Mouse (Mus musculus): ENCODE results near the gene Rnf187. TPM values are rescaled to one million over a fixed set of nuclear protein-coding genes. Genes with fewer than 3 reads are reported as not detected.

Gene Rnf187
- 403 and 431 TPM in 2 replicates for polyA plus RNA-seq (2016; fragmentation: Nextera tagmentation; extraction: Ambion mirVana)

GRCm38 (mm10) chr11:58938322-58939087 lies at the start of gene Rnf187:
Rnf187 (minus strand) TSS chr11:58938916.
- peak within 1 kb of the TSS; percentile 84 for H3K4me2 ChIP-seq
- H3K9me3 ChIP-seq, result no peaks in the 10 kb centered on the region
- peaks cover 30% of the 10 kb centered on the region for H3K36me3 ChIP-seq (replicated peaks)
- H3K9ac ChIP-seq, result peak within 1 kb of the TSS; percentile 99
- peak within 1 kb of the TSS; percentile 97 for H3K27ac ChIP-seq
- WGBS, result under 1% methylated on average over 94 of the region's 95 CpGs
- ATAC-seq (ENCODE audit: low FRiP score), result peak; percentile 99
- peaks cover 4% of the 10 kb centered on the region; the same call in 1 of the 2 replicates for H3K27me3 ChIP-seq
- H3K4me3 ChIP-seq (replicated peaks), result peak within 1 kb of the TSS; percentile 98
- peaks cover 29% of the 10 kb centered on the region for H3K4me1 ChIP-seq

GRCm38 (mm10) chr11:58985299-58985917 lies 46.7 kb upstream of the Rnf187 start:
- peaks cover 8% of the 10 kb centered on the region for H3K4me1 ChIP-seq
- no peak for ATAC-seq (ENCODE audit: low FRiP score)
- H3K9me3 ChIP-seq, result no peaks in the 10 kb centered on the region
- H3K9ac ChIP-seq, result no peak overlapping the region
- peaks cover 84% of the 10 kb centered on the region for H3K36me3 ChIP-seq (replicated peaks)
- WGBS, result 91% methylated on average over 3 of the region's 3 CpGs
- H3K4me2 ChIP-seq, result no peak overlapping the region
- H3K4me3 ChIP-seq (replicated peaks), result no peak overlapping the region
- no peaks in the 10 kb centered on the region for H3K27me3 ChIP-seq
- H3K27ac ChIP-seq, result no peak overlapping the region

GRCm38 (mm10) chr11:58984657-58985056 lies 45.9 kb upstream of the Rnf187 start:
- Histone ChIP-seq H3K9ac (no peak overlapping the region), H3K27ac (no peak overlapping the region), H3K9me3 (no peaks in the 10 kb centered on the region), H3K36me3 (replicated peaks) (peaks cover 76% of the 10 kb centered on the region), H3K4me1 (peaks cover 15% of the 10 kb centered on the region), H3K4me3 (replicated peaks) (no peak overlapping the region), H3K4me2 (no peak overlapping the region), H3K27me3 (no peaks in the 10 kb centered on the region)
- WGBS, result 94% methylated on average over 7 of the region's 7 CpGs
- ATAC-seq (ENCODE audit: low FRiP score), result no peak

- Histone ChIP-seq H3K4me2 (no peak overlapping the region), H3K9ac (no peak overlapping the region), H3K9me3 (no peaks in the 10 kb centered on the region), H3K4me3 (replicated peaks) (no peak overlapping the region), H3K27me3 (no peaks in the 10 kb centered on the region), H3K4me1 (peaks cover 24% of the 10 kb centered on the region), H3K27ac (no peak overlapping the region), H3K36me3 (replicated peaks) (peaks cover 68% of the 10 kb centered on the region)
- no peak for ATAC-seq (ENCODE audit: low FRiP score)
- WGBS, result 92% methylated on average over 6 of the region's 6 CpGs
Measured at GRCm38 (mm10) chr11:58983691-58984341, 45.1 kb upstream of the Rnf187 start.

GRCm38 (mm10) chr11:58982471-58983097 lies 43.9 kb upstream of the Rnf187 start:
- H3K27ac ChIP-seq, result no peak overlapping the region
- H3K9ac ChIP-seq, result no peak overlapping the region
- no peak overlapping the region for H3K4me2 ChIP-seq
- WGBS, result 92% methylated on average over 18 of the region's 18 CpGs
- no peak for ATAC-seq (ENCODE audit: low FRiP score)
- H3K27me3 ChIP-seq, result no peaks in the 10 kb centered on the region
- H3K9me3 ChIP-seq, result no peaks in the 10 kb centered on the region
- peaks cover 28% of the 10 kb centered on the region for H3K4me1 ChIP-seq
- H3K36me3 ChIP-seq (replicated peaks), result peaks cover 55% of the 10 kb centered on the region
- H3K4me3 ChIP-seq (replicated peaks), result no peak overlapping the region

- H3K36me3 ChIP-seq (replicated peaks), result peaks cover 48% of the 10 kb centered on the region
- peaks cover 32% of the 10 kb centered on the region for H3K4me1 ChIP-seq
- H3K27me3 ChIP-seq, result no peaks in the 10 kb centered on the region
- no peak overlapping the region for H3K4me3 ChIP-seq (replicated peaks)
- no peak for ATAC-seq (ENCODE audit: low FRiP score)
- H3K4me2 ChIP-seq, result no peak overlapping the region
- no peak overlapping the region for H3K27ac ChIP-seq
- WGBS, result 72% methylated on average over 14 of the region's 14 CpGs
- no peak overlapping the region for H3K9ac ChIP-seq
- H3K9me3 ChIP-seq, result no peaks in the 10 kb centered on the region
Measured at GRCm38 (mm10) chr11:58981541-58982447, 43.1 kb upstream of the Rnf187 start.

GRCm38 (mm10) chr11:58980381-58980990 lies 41.8 kb upstream of the Rnf187 start:
- 68% methylated on average over 5 of the region's 5 CpGs for WGBS
- ATAC-seq (ENCODE audit: low FRiP score), result no peak
- Histone ChIP-seq H3K36me3 (replicated peaks) (peaks cover 35% of the 10 kb centered on the region), H3K9me3 (no peaks in the 10 kb centered on the region), H3K9ac (no peak overlapping the region), H3K4me1 (peaks cover 39% of the 10 kb centered on the region), H3K27ac (no peak overlapping the region), H3K4me3 (replicated peaks) (no peak overlapping the region), H3K4me2 (no peak overlapping the region), H3K27me3 (no peaks in the 10 kb centered on the region)

GRCm38 (mm10) chr11:58979661-58980060 lies 40.9 kb upstream of the Rnf187 start:
- 86% methylated on average over 7 of the region's 7 CpGs for WGBS
- no peaks in the 10 kb centered on the region for H3K27me3 ChIP-seq
- peaks cover 42% of the 10 kb centered on the region for H3K4me1 ChIP-seq
- H3K27ac ChIP-seq, result no peak overlapping the region
- no peaks in the 10 kb centered on the region for H3K9me3 ChIP-seq
- ATAC-seq (ENCODE audit: low FRiP score), result no peak
- H3K4me2 ChIP-seq, result peak overlapping the region; percentile 99
- H3K4me3 ChIP-seq (replicated peaks), result peak overlapping the region; percentile 92
- H3K36me3 ChIP-seq (replicated peaks), result peaks cover 29% of the 10 kb centered on the region
- H3K9ac ChIP-seq, result peak overlapping the region; percentile 94

- Histone ChIP-seq H3K4me2 (peak overlapping the region; percentile 99), H3K27me3 (no peaks in the 10 kb centered on the region), H3K9ac (peak overlapping the region; percentile 94), H3K4me3 (replicated peaks) (peak overlapping the region; percentile 92), H3K27ac (no peak overlapping the region), H3K9me3 (no peaks in the 10 kb centered on the region), H3K36me3 (replicated peaks) (peaks cover 26% of the 10 kb centered on the region), H3K4me1 (peaks cover 42% of the 10 kb centered on the region)
- WGBS, result 92% methylated on average over 3 of the region's 3 CpGs
- ATAC-seq (ENCODE audit: low FRiP score), result no peak
Measured at GRCm38 (mm10) chr11:58979183-58979582, 40.5 kb upstream of the Rnf187 start.

- Histone ChIP-seq H3K27ac (no peak overlapping the region), H3K27me3 (no peaks in the 10 kb centered on the region), H3K36me3 (replicated peaks) (peaks cover 20% of the 10 kb centered on the region), H3K4me3 (replicated peaks) (peak overlapping the region; percentile 92), H3K9ac (peak overlapping the region; percentile 94), H3K9me3 (no peaks in the 10 kb centered on the region), H3K4me2 (peak overlapping the region; percentile 99), H3K4me1 (peaks cover 42% of the 10 kb centered on the region)
- no peak for ATAC-seq (ENCODE audit: low FRiP score)
- WGBS, result 3% methylated on average over 5 of the region's 5 CpGs
Measured at GRCm38 (mm10) chr11:58978706-58979030, 40.0 kb upstream of the Rnf187 start.

- H3K36me3 ChIP-seq (replicated peaks), result peaks cover 18% of the 10 kb centered on the region
- H3K9me3 ChIP-seq, result no peaks in the 10 kb centered on the region
- H3K4me1 ChIP-seq, result peaks cover 42% of the 10 kb centered on the region
- H3K9ac ChIP-seq, result peak within 1 kb of the TSS; percentile 94
- no peaks in the 10 kb centered on the region for H3K27me3 ChIP-seq
- WGBS, result under 1% methylated on average over 64 of the region's 64 CpGs
- H3K4me2 ChIP-seq, result peak within 1 kb of the TSS; percentile 99
- H3K4me3 ChIP-seq (replicated peaks), result peak within 1 kb of the TSS; percentile 92
- peak within 1 kb of the TSS; percentile 75 for H3K27ac ChIP-seq
- peak; percentile 80 for ATAC-seq (ENCODE audit: low FRiP score)
Measured at GRCm38 (mm10) chr11:58978027-58978705, 39.5 kb upstream of the Rnf187 start, which contains the start of gene Trim11. Trim11 (plus strand) TSS chr11:58978093.
